Mouse (Mus musculus): ENCODE results near the gene Pln.

- TF ChIP-seq CTCF (IDR thresholded peaks at IDR 0.05; ENCODE audit: low read depth) = no peak
- TF ChIP-seq EP300 (IDR thresholded peaks at IDR 0.05; ENCODE audit: low read depth) = no peak
These were observed 11.8 kb downstream of the Pln start for GRCm38 (mm10) chr10:53349254-53349653.

Data from liver, postnatal 0 days (tissue).